Mouse (Mus musculus) stomach, embryonic 14.5 days (tissue): ENCODE data around the gene Hs6st2. TPM values are rescaled to one million over a fixed set of nuclear protein-coding genes. Genes with fewer than 3 reads are reported as not detected.

ENCODE experiments used
- ATAC-seq: fragments of 200-750 bp; cut with Nextera tagmentation; 2 replicates; pipeline ENCODE4 v1.8.0; 2017; ENCODE audit warnings: low read depth, moderate TSS enrichment; ENCODE audit not compliant: insufficient number of reproducible peaks, insufficient read depth, low FRiP score
- H3K27ac ChIP-seq: fragments of 300-500 bp; sonication (generic); 2 replicates; pipeline ENCODE4 v1.5.1; 2014; ENCODE audit warnings: mild to moderate bottlenecking, low read length, moderate library complexity, mixed read lengths
- H3K27me3 ChIP-seq: fragments of 300-500 bp; sonication (generic); 2 replicates; pipeline ENCODE4 v1.6.1; 2014; ENCODE audit warnings: low read length, control low read depth, mixed read lengths; ENCODE audit not compliant: control insufficient read depth, insufficient read depth
- H3K36me3 ChIP-seq: fragments of 300-500 bp; sonication (generic); 2 replicates; pipeline ENCODE4 v1.6.1; 2014; ENCODE audit warnings: mild to moderate bottlenecking, control low read depth, low read length, moderate library complexity, mixed read lengths; ENCODE audit not compliant: control insufficient read depth, insufficient read depth
- H3K4me1 ChIP-seq: fragments of 300-500 bp; sonication (generic); 2 replicates; pipeline ENCODE4 v1.6.1; 2014; ENCODE audit warnings: low read length, control low read depth, mixed read lengths; ENCODE audit not compliant: control insufficient read depth, insufficient read depth
- H3K4me2 ChIP-seq: fragments of 300-500 bp; sonication (generic); replicated peaks from 2 replicates; pipeline ENCODE4 v1.6.1; 2014; ENCODE audit warnings: low read depth, low read length, control low read depth
- H3K4me3 ChIP-seq: fragments of 300-500 bp; sonication (generic); 2 replicates; pipeline ENCODE4 v1.5.1; 2014; ENCODE audit warnings: low read depth, low read length, control low read depth
- H3K9ac ChIP-seq: fragments of 300-500 bp; sonication (generic); replicated peaks from 2 replicates; pipeline ENCODE4 v1.6.1; 2014; ENCODE audit warnings: low read depth, mild to moderate bottlenecking, control low read depth, low read length, moderate library complexity, mixed read lengths
- H3K9me3 ChIP-seq: fragments of 300-500 bp; sonication (generic); 2 replicates; pipeline ENCODE4 v1.6.1; 2016; ENCODE audit warnings: low read depth, low read length, control low read depth; ENCODE audit not compliant: control insufficient read depth
- whole genome bisulfite sequencing: fragments of 180-500 bp; shearing (Covaris S2); extraction: QIAGEN DNeasy Blood & Tissue Kit; methylation state at CpG from one replicate; pipeline ENCODE4 v1.1.7; 2014; 5-methylcytosine and 5-hydroxymethylcytosine counted together
- polyA plus RNA-seq: library from polyadenylated mRNA; unstranded; fragments of >200 nt; fragmentation: Nextera tagmentation; extraction: Ambion mirVana; gene quantifications from 2 replicates; pipeline ENCODE4 v1.2.1, GENCODE M21; 2014

Hs6st2 gene
- polyA plus RNA-seq, 1 experiment from 2014 or later, result 10.3 TPM

GRCm38 (mm10) chrX:51461413-51461812 lies 220.2 kb downstream of the Hs6st2 start:
- no peak overlapping the region for H3K4me2 ChIP-seq
- WGBS, result 81% methylated on average over 3 of the region's 3 CpGs
- H3K4me3 ChIP-seq, result no peak overlapping the region
- no peak for ATAC-seq
- no peaks in the 10 kb centered on the region for H3K9me3 ChIP-seq
- H3K27ac ChIP-seq, result no peak overlapping the region
- no peak overlapping the region for H3K9ac ChIP-seq
- H3K4me1 ChIP-seq, result no peaks in the 10 kb centered on the region
- no peaks in the 10 kb centered on the region for H3K36me3 ChIP-seq
- H3K27me3 ChIP-seq, result no peaks in the 10 kb centered on the region

- Histone ChIP-seq H3K36me3 (no peaks in the 10 kb centered on the region), H3K4me2 (no peak overlapping the region), H3K4me1 (no peaks in the 10 kb centered on the region), H3K9ac (no peak overlapping the region), H3K27me3 (no peaks in the 10 kb centered on the region), H3K9me3 (no peaks in the 10 kb centered on the region), H3K4me3 (no peak overlapping the region), H3K27ac (no peak overlapping the region)
- no peak for ATAC-seq
- 72% methylated on average over 4 of the region's 4 CpGs for WGBS
Measured at GRCm38 (mm10) chrX:51443366-51443765, 238.3 kb downstream of the Hs6st2 start.

GRCm38 (mm10) chrX:51431706-51432105 lies 249.9 kb downstream of the Hs6st2 start:
- ATAC-seq, result no peak
- H3K9ac ChIP-seq, result no peak overlapping the region
- no peak overlapping the region for H3K27ac ChIP-seq
- no peaks in the 10 kb centered on the region for H3K4me1 ChIP-seq
- WGBS, result 71% methylated on average over 3 of the region's 3 CpGs
- H3K36me3 ChIP-seq, result no peaks in the 10 kb centered on the region
- no peaks in the 10 kb centered on the region for H3K9me3 ChIP-seq
- H3K4me2 ChIP-seq, result no peak overlapping the region
- no peaks in the 10 kb centered on the region for H3K27me3 ChIP-seq
- no peak overlapping the region for H3K4me3 ChIP-seq

- no peaks in the 10 kb centered on the region for H3K4me1 ChIP-seq
- ATAC-seq, result no peak
- no peaks in the 10 kb centered on the region for H3K27me3 ChIP-seq
- H3K4me2 ChIP-seq, result no peak overlapping the region
- H3K9me3 ChIP-seq, result no peaks in the 10 kb centered on the region
- no peak overlapping the region for H3K9ac ChIP-seq
- no peak overlapping the region for H3K27ac ChIP-seq
- no peaks in the 10 kb centered on the region for H3K36me3 ChIP-seq
- whole genome bisulfite sequencing, result 77% methylated on average over 5 of the region's 5 CpGs
- H3K4me3 ChIP-seq, result no peak overlapping the region
Measured at GRCm38 (mm10) chrX:51425031-51425430, 256.6 kb downstream of the Hs6st2 start.

GRCm38 (mm10) chrX:51410289-51410688 lies 271.4 kb downstream of the Hs6st2 start:
- no peaks in the 10 kb centered on the region for H3K36me3 ChIP-seq
- H3K9me3 ChIP-seq, result no peaks in the 10 kb centered on the region
- H3K4me2 ChIP-seq, result no peak overlapping the region
- no peak overlapping the region for H3K27ac ChIP-seq
- H3K4me3 ChIP-seq, result no peak overlapping the region
- no peak for ATAC-seq
- no peak overlapping the region for H3K9ac ChIP-seq
- 72% methylated on average over 2 of the region's 2 CpGs for WGBS
- no peaks in the 10 kb centered on the region for H3K4me1 ChIP-seq
- no peaks in the 10 kb centered on the region for H3K27me3 ChIP-seq

- Histone ChIP-seq H3K27me3 (no peaks in the 10 kb centered on the region), H3K9me3 (no peaks in the 10 kb centered on the region), H3K4me3 (no peak overlapping the region), H3K27ac (no peak overlapping the region), H3K4me2 (no peak overlapping the region), H3K9ac (no peak overlapping the region), H3K4me1 (no peaks in the 10 kb centered on the region), H3K36me3 (no peaks in the 10 kb centered on the region)
- no peak for ATAC-seq
Measured at GRCm38 (mm10) chrX:51397457-51397856, 284.2 kb downstream of the Hs6st2 start.

GRCm38 (mm10) chrX:51374670-51375069 lies 307.0 kb downstream of the Hs6st2 start:
- no peaks in the 10 kb centered on the region for H3K36me3 ChIP-seq
- H3K4me2 ChIP-seq, result no peak overlapping the region
- no peaks in the 10 kb centered on the region for H3K4me1 ChIP-seq
- ATAC-seq, result no peak
- no peak overlapping the region for H3K27ac ChIP-seq
- 23% methylated on average over 5 of the region's 5 CpGs for WGBS
- H3K9me3 ChIP-seq, result no peaks in the 10 kb centered on the region
- no peak overlapping the region for H3K4me3 ChIP-seq
- no peak overlapping the region for H3K9ac ChIP-seq
- no peaks in the 10 kb centered on the region for H3K27me3 ChIP-seq

- H3K4me1 ChIP-seq, result no peaks in the 10 kb centered on the region
- H3K9ac ChIP-seq, result no peak overlapping the region
- peak; percentile 42; the same call in 1 of the 2 replicates for ATAC-seq
- WGBS, result 28% methylated on average over 5 of the region's 5 CpGs
- H3K36me3 ChIP-seq, result no peaks in the 10 kb centered on the region
- H3K27me3 ChIP-seq, result no peaks in the 10 kb centered on the region
- no peak overlapping the region for H3K4me3 ChIP-seq
- H3K9me3 ChIP-seq, result no peaks in the 10 kb centered on the region
- H3K4me2 ChIP-seq, result no peak overlapping the region
- H3K27ac ChIP-seq, result no peak overlapping the region
Measured at GRCm38 (mm10) chrX:51372477-51373239, 309.0 kb downstream of the Hs6st2 start.

GRCm38 (mm10) chrX:51349682-51350081 lies 332.0 kb downstream of the Hs6st2 start:
- ATAC-seq, result no peak
- 73% methylated on average over 1 of the region's 1 CpGs for WGBS
- no peaks in the 10 kb centered on the region for H3K27me3 ChIP-seq
- no peaks in the 10 kb centered on the region for H3K9me3 ChIP-seq
- H3K4me1 ChIP-seq, result no peaks in the 10 kb centered on the region
- no peak overlapping the region for H3K27ac ChIP-seq
- no peak overlapping the region for H3K4me2 ChIP-seq
- H3K9ac ChIP-seq, result no peak overlapping the region
- no peak overlapping the region for H3K4me3 ChIP-seq
- no peaks in the 10 kb centered on the region for H3K36me3 ChIP-seq
